Mouse (Mus musculus): ENCODE results near the gene Epha10. TPM values are rescaled to one million over a fixed set of nuclear protein-coding genes. Genes with fewer than 3 reads are reported as not detected.

Gene Epha10
- total RNA-seq, 2 experiments from 2014 or later = not detected

DNA sequence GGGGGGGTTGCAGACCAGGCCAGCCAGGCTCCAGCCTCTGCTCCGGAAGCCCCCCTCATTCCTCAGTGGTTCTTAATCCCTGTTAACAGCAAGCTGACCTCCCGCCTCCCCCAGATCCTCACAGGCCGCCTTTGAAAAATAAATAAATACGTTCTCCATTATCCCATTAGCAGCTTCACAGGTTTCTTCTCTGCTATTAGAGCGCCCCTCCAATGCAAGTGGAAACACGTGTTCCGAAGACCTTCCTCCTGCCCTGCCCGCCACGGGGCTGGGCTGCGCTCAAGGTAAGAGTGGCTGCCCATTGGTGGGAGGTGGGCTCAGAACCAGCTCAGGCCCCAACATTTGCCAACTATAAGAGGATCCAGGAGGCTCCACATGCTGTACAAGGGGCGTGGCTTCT, 81.9 kb downstream of the Epha10 start:
- no peak for ATAC-seq (ENCODE audit: poor library complexity, severe bottlenecking)

DNA sequence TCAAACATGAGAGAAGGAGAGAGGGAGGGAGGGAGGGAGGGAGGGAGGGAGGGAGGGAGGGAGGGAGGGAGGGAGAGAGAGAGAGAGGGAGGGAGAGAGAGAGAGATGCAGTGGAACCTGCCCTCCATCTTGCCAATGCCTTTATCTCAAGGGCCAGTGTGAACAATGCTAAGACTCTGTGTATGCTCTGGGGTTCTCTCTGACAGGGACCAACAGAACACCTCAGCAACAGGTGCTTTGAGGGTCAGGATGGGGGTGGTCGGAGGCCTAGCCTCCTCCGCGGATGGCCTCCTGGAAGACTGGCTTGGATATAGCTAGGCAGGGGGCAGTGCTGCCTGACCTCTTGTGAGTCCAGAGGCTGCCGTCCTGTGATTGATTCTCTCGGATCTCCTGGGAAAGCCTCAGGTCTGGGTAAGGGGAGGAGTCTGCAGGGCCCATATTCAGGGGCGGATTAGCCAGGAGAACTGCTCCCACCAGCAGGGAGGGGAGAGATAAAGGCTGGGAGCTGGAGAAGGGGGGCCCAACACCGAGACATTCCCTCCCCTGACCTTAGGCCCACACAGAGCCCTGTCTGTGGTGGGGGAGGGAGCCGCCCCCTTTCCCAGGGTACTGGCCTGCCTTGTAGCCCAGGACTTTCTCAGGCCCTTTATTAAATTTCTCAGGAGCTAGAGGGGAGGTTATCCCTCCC, 84.4 kb downstream of the Epha10 start:
- ATAC-seq (ENCODE audit: poor library complexity, severe bottlenecking) = no peak

Other genes starting within 250 kb of the Epha10 start
- gene Pou3f1, start 224.1 kb upstream of the Epha10 start, total RNA-seq (2015) = not detected in 2 replicates
- not detected in 2 replicates for gene Pou3f1, start 224.1 kb upstream of the Epha10 start, total RNA-seq (2017)
- gene Utp11, start 187.3 kb upstream of the Epha10 start, total RNA-seq (2015) = 39.3 and 42.0 TPM in 2 replicates
- 34.1 and 39.4 TPM in 2 replicates for gene Utp11, start 187.3 kb upstream of the Epha10 start, total RNA-seq (2017)
- 11.5 and 11.7 TPM in 2 replicates for gene Fhl3, start 180.2 kb upstream of the Epha10 start, total RNA-seq (2015)
- gene Fhl3, start 180.2 kb upstream of the Epha10 start, total RNA-seq (2017) = 4.2 and 5.0 TPM in 2 replicates
- 58.3 and 58.6 TPM in 2 replicates for gene Sf3a3, start 166.1 kb upstream of the Epha10 start, total RNA-seq (2015)
- 88.3 and 100 TPM in 2 replicates for gene Sf3a3, start 166.1 kb upstream of the Epha10 start, total RNA-seq (2017)
- 32.6 and 45.0 TPM in 2 replicates for gene Inpp5b, start 139.0 kb upstream of the Epha10 start, total RNA-seq (2015)
- gene Inpp5b, start 139.0 kb upstream of the Epha10 start, total RNA-seq (2017) = 40.7 and 48.4 TPM in 2 replicates
- 22.8 and 25.4 TPM in 2 replicates for gene Mtf1, start 78.8 kb upstream of the Epha10 start, total RNA-seq (2015)
- 24.5 and 24.9 TPM in 2 replicates for gene Mtf1, start 78.8 kb upstream of the Epha10 start, total RNA-seq (2017)
- 19.7 and 21.3 TPM in 2 replicates for gene Yrdc, start 30.2 kb upstream of the Epha10 start, total RNA-seq (2015)
- gene Yrdc, start 30.2 kb upstream of the Epha10 start, total RNA-seq (2017) = 19.1 and 48.6 TPM in 2 replicates
- gene 1110065P20Rik, start 29.7 kb upstream of the Epha10 start, total RNA-seq (2015) = 5.8 and 6.3 TPM in 2 replicates
- gene 1110065P20Rik, start 29.7 kb upstream of the Epha10 start, total RNA-seq (2017) = 1.6 and 1.7 TPM in 2 replicates
- 0.93 TPM in 1 of 2 replicates, not detected in the other for gene Maneal, start 18.7 kb upstream of the Epha10 start, total RNA-seq (2015)
- gene Maneal, start 18.7 kb upstream of the Epha10 start, total RNA-seq (2017) = not detected in 2 replicates
- gene 9930104L06Rik, start 56.1 kb downstream of the Epha10 start, total RNA-seq (2015) = 2.4 and 4.0 TPM in 2 replicates
- 6.7 and 7.8 TPM in 2 replicates for gene 9930104L06Rik, start 56.1 kb downstream of the Epha10 start, total RNA-seq (2017)
- gene Cdca8, start 58.4 kb downstream of the Epha10 start, total RNA-seq (2015) = 109 and 126 TPM in 2 replicates
- gene Cdca8, start 58.4 kb downstream of the Epha10 start, total RNA-seq (2017) = 116 and 152 TPM in 2 replicates
- 9.5 and 11.9 TPM in 2 replicates for gene Rspo1, start 105.5 kb downstream of the Epha10 start, total RNA-seq (2015)
- gene Rspo1, start 105.5 kb downstream of the Epha10 start, total RNA-seq (2017) = 4.8 and 5.9 TPM in 2 replicates
- 30.6 and 36.1 TPM in 2 replicates for gene Gnl2, start 135.7 kb downstream of the Epha10 start, total RNA-seq (2015)
- gene Gnl2, start 135.7 kb downstream of the Epha10 start, total RNA-seq (2017) = 61.7 and 64.0 TPM in 2 replicates
- gene Dnali1, start 184.8 kb downstream of the Epha10 start, total RNA-seq (2015) = not detected in 2 replicates
- gene Dnali1, start 184.8 kb downstream of the Epha10 start, total RNA-seq (2017) = not detected in 2 replicates
- gene Snip1, start 185.8 kb downstream of the Epha10 start, total RNA-seq (2015) = 24.1 and 27.0 TPM in 2 replicates
- 23.2 and 27.0 TPM in 2 replicates for gene Snip1, start 185.8 kb downstream of the Epha10 start, total RNA-seq (2017)
- 40.2 and 45.5 TPM in 2 replicates for gene Meaf6, start 204.2 kb downstream of the Epha10 start, total RNA-seq (2015)
- 45.6 and 49.1 TPM in 2 replicates for gene Meaf6, start 204.2 kb downstream of the Epha10 start, total RNA-seq (2017)
- gene Zc3h12a, start 246.9 kb downstream of the Epha10 start, total RNA-seq (2015) = 10.4 and 11.1 TPM in 2 replicates
- 3.9 and 5.9 TPM in 2 replicates for gene Zc3h12a, start 246.9 kb downstream of the Epha10 start, total RNA-seq (2017)

Data from megakaryocyte, adult 5-6 weeks (primary cell).